Mouse (Mus musculus): ENCODE results near the gene 1110025L11Rik. TPM values are rescaled to one million over a fixed set of nuclear protein-coding genes. Genes with fewer than 3 reads are reported as not detected.
"Not testable (repeated sequence)": the region's sequence is repeated elsewhere in the genome, so short reads cannot be mapped to it uniquely, and the experiment has no call there.

1110025L11Rik gene
- total RNA-seq (2021), result not detected
- long read RNA-seq, result 0 reads

DNA sequence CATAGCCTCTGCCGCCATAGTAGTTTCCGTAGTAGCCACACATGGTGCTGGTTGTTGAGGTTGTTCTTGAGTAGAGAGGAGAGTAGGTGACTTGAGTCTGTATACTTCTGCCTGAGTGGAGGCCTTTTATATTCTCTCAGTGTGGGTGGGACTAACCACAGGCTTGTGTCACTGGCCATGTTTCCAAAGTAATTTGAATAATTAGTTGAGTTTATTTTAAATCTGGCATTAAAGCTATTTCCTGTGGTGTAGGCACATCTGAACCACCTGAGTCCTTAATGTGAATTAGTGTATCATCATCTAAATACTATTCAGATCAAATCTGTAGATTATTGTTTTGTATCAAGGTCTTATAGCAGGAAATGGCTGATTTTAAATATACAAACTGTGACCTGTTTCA, at the start of gene 1110025L11Rik:
1110025L11Rik (minus strand) TSS at position 101 of the 400 bp plus-strand sequence.
- not testable (repeated sequence) for DNase-seq (ENCODE audit: low spot score in 2 of 2)

GRCm38 (mm10) chr16:89071041-89071440, 7.2 kb upstream of the 1110025L11Rik start:
- DNase-seq (ENCODE audit: low spot score in 2 of 2), result not testable (repeated sequence)

- no peak for DNase-seq (ENCODE audit: low spot score in 2 of 2)
These were observed 16.0 kb downstream of the 1110025L11Rik start, which contains the start of gene Krtap6-5 for GRCm38 (mm10) chr16:89047783-89048182. Gene Krtap6-5 (minus strand): TSS chr16:89047883.

DNA sequence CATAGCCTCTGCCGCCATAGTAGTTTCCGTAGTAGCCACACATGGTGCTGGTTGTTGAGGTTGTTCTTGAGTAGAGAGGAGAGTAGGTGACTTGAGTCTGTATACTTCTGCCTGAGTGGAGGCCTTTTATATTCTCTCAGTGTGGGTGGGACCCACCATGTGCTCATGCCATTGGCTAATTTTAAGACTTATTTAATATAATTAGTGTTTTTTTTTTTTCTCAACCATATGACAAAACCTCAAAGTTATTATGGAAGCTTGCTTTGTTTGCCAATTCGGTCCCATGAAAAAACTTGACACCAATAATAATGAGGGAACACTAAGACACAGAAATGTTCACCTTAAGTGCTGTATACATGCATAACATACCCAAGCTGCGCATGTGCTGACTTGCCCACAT, 22.4 kb downstream of the 1110025L11Rik start, which contains the start of gene Gm10228:
Gm10228 (minus strand) TSS at position 101 of the 400 bp plus-strand sequence.
- DNase-seq (ENCODE audit: low spot score in 2 of 2), result not testable (repeated sequence)

DNA sequence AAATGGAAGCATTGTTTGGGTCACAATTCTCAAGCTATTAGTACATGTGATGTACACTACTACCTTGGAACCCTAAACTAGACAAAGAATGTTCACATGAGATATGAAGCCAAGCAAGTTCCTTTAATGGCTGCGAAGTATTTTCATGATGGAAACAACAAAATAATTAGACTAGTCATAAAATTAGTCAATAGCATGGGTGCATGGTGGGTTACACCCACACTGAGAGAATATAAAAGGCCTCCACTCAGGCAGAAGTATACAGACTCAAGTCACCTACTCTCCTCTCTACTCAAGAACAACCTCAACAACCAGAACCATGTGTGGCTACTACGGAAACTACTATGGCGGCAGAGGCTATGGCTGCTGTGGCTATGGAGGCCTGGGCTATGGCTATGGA, 32.4 kb downstream of the 1110025L11Rik start, which contains the start of gene Krtap6-1:
Krtap6-1 (plus strand) TSS at position 301 of the 400 bp plus-strand sequence.
- DNase-seq (ENCODE audit: low spot score in 2 of 2), result not testable (repeated sequence)

DNA sequence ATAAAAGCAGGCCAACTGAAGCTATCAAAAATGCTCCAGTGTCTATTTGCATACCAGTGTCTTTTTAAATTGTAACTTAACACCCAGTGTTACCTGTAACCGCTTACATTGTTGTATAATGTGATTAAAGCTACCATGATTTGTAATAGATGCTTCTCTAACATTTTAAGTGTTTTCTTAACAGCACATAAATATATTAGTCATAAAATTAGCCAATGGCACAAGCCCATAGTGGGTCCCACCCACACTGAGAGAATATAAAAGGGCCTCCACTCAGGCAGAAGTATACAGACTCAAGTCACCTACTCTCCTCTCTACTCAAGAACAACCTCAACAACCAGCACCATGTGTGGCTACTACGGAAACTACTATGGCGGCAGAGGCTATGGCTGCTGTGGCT, 48.8 kb downstream of the 1110025L11Rik start, which contains the start of gene Gm10229:
Gm10229 (plus strand) TSS at position 301 of the 400 bp plus-strand sequence.
- DNase-seq (ENCODE audit: low spot score in 2 of 2), result not testable (repeated sequence)

- DNase-seq (ENCODE audit: low spot score in 2 of 2), result no peak
These were observed 49.8 kb downstream of the 1110025L11Rik start for GRCm38 (mm10) chr16:89013973-89014372.

Other genes with a start within 250 kb of the 1110025L11Rik start
- not detected for gene Krtap15, start 243.8 kb downstream of the 1110025L11Rik start, total RNA-seq (2021)
- gene Krtap14, start 237.9 kb downstream of the 1110025L11Rik start, total RNA-seq (2021), result not detected
- not detected for gene Krtap19-1, start 194.6 kb downstream of the 1110025L11Rik start, total RNA-seq (2021)
- not detected for gene Krtap19-2, start 189.7 kb downstream of the 1110025L11Rik start, total RNA-seq (2021)
- gene Krtap19-3, start 186.0 kb downstream of the 1110025L11Rik start, total RNA-seq (2021), result not detected
- gene Krtap19-4, start 178.9 kb downstream of the 1110025L11Rik start, total RNA-seq (2021), result not detected
- not detected for gene Krtap19-5, start 167.5 kb downstream of the 1110025L11Rik start, total RNA-seq (2021)
- not detected for gene Krtap19-9b, start 131.7 kb downstream of the 1110025L11Rik start, total RNA-seq (2021)
- gene Krtap16-3, start 101.1 kb downstream of the 1110025L11Rik start, total RNA-seq (2021), result not detected
- not detected for gene Krtap22-2, start 53.2 kb downstream of the 1110025L11Rik start, total RNA-seq (2021)
- not detected for gene Gm10229, start 48.7 kb downstream of the 1110025L11Rik start, total RNA-seq (2021)
- not detected for gene Krtap6-1, start 32.3 kb downstream of the 1110025L11Rik start, total RNA-seq (2021)
- not detected for gene Gm10228, start 22.5 kb downstream of the 1110025L11Rik start, total RNA-seq (2021)
- not detected for gene Krtap6-5, start 16.1 kb downstream of the 1110025L11Rik start, total RNA-seq (2021)
- not detected for gene Krtap6-3, start 20.0 kb upstream of the 1110025L11Rik start, total RNA-seq (2021)
- not detected for gene Gm6358, start 76.8 kb upstream of the 1110025L11Rik start, total RNA-seq (2021)
- not detected for gene Gm10061, start 87.1 kb upstream of the 1110025L11Rik start, total RNA-seq (2021)
- gene Gm9789, start 94.0 kb upstream of the 1110025L11Rik start, total RNA-seq (2021), result not detected
- not detected for gene Gm7735, start 105.5 kb upstream of the 1110025L11Rik start, total RNA-seq (2021)
- not detected for gene 1110057P08Rik, start 110.7 kb upstream of the 1110025L11Rik start, total RNA-seq (2021)
- not detected for gene Krtap20-2, start 141.9 kb upstream of the 1110025L11Rik start, total RNA-seq (2021)